Mouse (Mus musculus): ENCODE measurements around the gene Cflar. TPM values are rescaled to one million over a fixed set of nuclear protein-coding genes. Genes with fewer than 3 reads are reported as not detected.
"Not testable (repeated sequence)": the region's sequence is repeated elsewhere in the genome, so short reads cannot be mapped to it uniquely, and the experiment has no call there.

Cflar gene
- polyA plus RNA-seq, 1 experiment from 2014 or later: 16.3 TPM

- not testable (repeated sequence) for H3K4me3 ChIP-seq (replicated peaks); H3K4me2 ChIP-seq; H3K27ac ChIP-seq (replicated peaks); H3K9me3 ChIP-seq (replicated peaks); H3K9ac ChIP-seq; ATAC-seq (ENCODE audit: insufficient read depth); H3K27me3 ChIP-seq; H3K4me1 ChIP-seq (replicated peaks)
- 52% methylated on average over 5 of the region's 5 CpGs for WGBS (ENCODE audit: insufficient replicate concordance)
- H3K36me3 ChIP-seq (replicated peaks): peaks cover 21% of the 10 kb centered on the region
These were observed 50.3 kb downstream of the Cflar start for GRCm38 (mm10) chr1:58761391-58762275.

GRCm38 (mm10) chr1:58762576-58762975 is 51.3 kb downstream of the Cflar start:
- Histone ChIP-seq H3K36me3 (replicated peaks) (peaks cover 18% of the 10 kb centered on the region), H3K4me2 (no peak overlapping the region), H3K27me3 (no peaks in the 10 kb centered on the region), H3K4me3 (replicated peaks) (no peak overlapping the region), H3K27ac (replicated peaks) (no peak overlapping the region), H3K4me1 (replicated peaks) (0 out of 2 replicates have a peak, but pooled peaks cover 4% of the 10 kb centered on the region), H3K9me3 (replicated peaks) (no peaks in the 10 kb centered on the region), H3K9ac (no peak overlapping the region)
- 69% methylated on average over 5 of the region's 5 CpGs for WGBS (ENCODE audit: insufficient replicate concordance)
- no peak for ATAC-seq (ENCODE audit: insufficient read depth)

- not testable (repeated sequence) for H3K9ac ChIP-seq; ATAC-seq (ENCODE audit: insufficient read depth); H3K4me2 ChIP-seq; H3K27me3 ChIP-seq; H3K27ac ChIP-seq (replicated peaks); H3K9me3 ChIP-seq (replicated peaks); H3K36me3 ChIP-seq (replicated peaks); H3K4me1 ChIP-seq (replicated peaks); H3K4me3 ChIP-seq (replicated peaks)
- WGBS (ENCODE audit: insufficient replicate concordance): 72% methylated on average over 4 of the region's 4 CpGs
These were observed 55.1 kb downstream of the Cflar start for GRCm38 (mm10) chr1:58766446-58766845.

- Histone ChIP-seq H3K27me3 (no peaks in the 10 kb centered on the region), H3K4me3 (replicated peaks) (no peak overlapping the region), H3K4me1 (replicated peaks) (0 out of 2 replicates have a peak, but pooled peaks cover 5% of the 10 kb centered on the region), H3K9me3 (replicated peaks) (no peaks in the 10 kb centered on the region), H3K9ac (no peak overlapping the region), H3K27ac (replicated peaks) (no peak overlapping the region), H3K4me2 (no peak overlapping the region), H3K36me3 (replicated peaks) (no peaks in the 10 kb centered on the region)
- ATAC-seq (ENCODE audit: insufficient read depth): no peak
These were observed 57.8 kb downstream of the Cflar start for GRCm38 (mm10) chr1:58769136-58769535.

GRCm38 (mm10) chr1:58769701-58770100 is 58.4 kb downstream of the Cflar start:
- WGBS (ENCODE audit: insufficient replicate concordance): 43% methylated on average over 9 of the region's 9 CpGs
- H3K4me3 ChIP-seq (replicated peaks): no peak overlapping the region
- H3K27ac ChIP-seq (replicated peaks): no peak overlapping the region
- no peak overlapping the region for H3K4me2 ChIP-seq
- no peak overlapping the region for H3K9ac ChIP-seq
- H3K36me3 ChIP-seq (replicated peaks): no peaks in the 10 kb centered on the region
- no peak for ATAC-seq (ENCODE audit: insufficient read depth)
- H3K9me3 ChIP-seq (replicated peaks): no peaks in the 10 kb centered on the region
- H3K27me3 ChIP-seq: no peaks in the 10 kb centered on the region
- H3K4me1 ChIP-seq (replicated peaks): 0 out of 2 replicates have a peak, but pooled peaks cover 5% of the 10 kb centered on the region

- no peak for ATAC-seq (ENCODE audit: insufficient read depth)
- no peak overlapping the region for H3K9ac ChIP-seq
- H3K36me3 ChIP-seq (replicated peaks): no peaks in the 10 kb centered on the region
- no peak overlapping the region for H3K4me2 ChIP-seq
- no peaks in the 10 kb centered on the region for H3K9me3 ChIP-seq (replicated peaks)
- H3K4me3 ChIP-seq (replicated peaks): no peak overlapping the region
- 0 out of 2 replicates have a peak, but pooled peaks cover 5% of the 10 kb centered on the region for H3K4me1 ChIP-seq (replicated peaks)
- no peak overlapping the region for H3K27ac ChIP-seq (replicated peaks)
- 20% methylated on average over 7 of the region's 7 CpGs for WGBS (ENCODE audit: insufficient replicate concordance)
- no peaks in the 10 kb centered on the region for H3K27me3 ChIP-seq
These were observed 58.9 kb downstream of the Cflar start for GRCm38 (mm10) chr1:58770111-58770720.

- no peak overlapping the region for H3K4me3 ChIP-seq (replicated peaks)
- H3K9ac ChIP-seq: no peak overlapping the region
- ATAC-seq (ENCODE audit: insufficient read depth): no peak
- no peaks in the 10 kb centered on the region for H3K9me3 ChIP-seq (replicated peaks)
- no peak overlapping the region for H3K4me2 ChIP-seq
- WGBS (ENCODE audit: insufficient replicate concordance): 74% methylated on average over 3 of the region's 3 CpGs
- H3K4me1 ChIP-seq (replicated peaks): 0 out of 2 replicates have a peak, but pooled peaks cover 5% of the 10 kb centered on the region
- H3K27me3 ChIP-seq: no peaks in the 10 kb centered on the region
- no peak overlapping the region for H3K27ac ChIP-seq (replicated peaks)
- no peaks in the 10 kb centered on the region for H3K36me3 ChIP-seq (replicated peaks)
These were observed 60.8 kb downstream of the Cflar start for GRCm38 (mm10) chr1:58772084-58772483.

- Histone ChIP-seq H3K4me2 (no peak overlapping the region), H3K27me3 (no peaks in the 10 kb centered on the region), H3K36me3 (replicated peaks) (no peaks in the 10 kb centered on the region), H3K4me1 (replicated peaks) (0 out of 2 replicates have a peak, but pooled peaks cover 5% of the 10 kb centered on the region), H3K4me3 (replicated peaks) (no peak overlapping the region), H3K27ac (replicated peaks) (no peak overlapping the region), H3K9me3 (replicated peaks) (no peaks in the 10 kb centered on the region), H3K9ac (no peak overlapping the region)
- no peak for ATAC-seq (ENCODE audit: insufficient read depth)
These were observed 62.0 kb downstream of the Cflar start for GRCm38 (mm10) chr1:58773280-58773679.

- Histone ChIP-seq H3K9ac (no peak overlapping the region), H3K4me1 (replicated peaks) (0 out of 2 replicates have a peak, but pooled peaks cover 5% of the 10 kb centered on the region), H3K4me3 (replicated peaks) (no peak overlapping the region), H3K27ac (replicated peaks) (no peak overlapping the region), H3K36me3 (replicated peaks) (no peaks in the 10 kb centered on the region), H3K4me2 (no peak overlapping the region), H3K9me3 (replicated peaks) (no peaks in the 10 kb centered on the region), H3K27me3 (no peaks in the 10 kb centered on the region)
- WGBS (ENCODE audit: insufficient replicate concordance): 32% methylated on average over 2 of the region's 2 CpGs
- no peak for ATAC-seq (ENCODE audit: insufficient read depth)
These were observed 62.6 kb downstream of the Cflar start for GRCm38 (mm10) chr1:58773905-58774304.

GRCm38 (mm10) chr1:58775361-58775760 is 64.1 kb downstream of the Cflar start:
- no peaks in the 10 kb centered on the region for H3K27me3 ChIP-seq
- H3K9ac ChIP-seq: no peak overlapping the region
- no peaks in the 10 kb centered on the region for H3K36me3 ChIP-seq (replicated peaks)
- 84% methylated on average over 5 of the region's 5 CpGs for WGBS (ENCODE audit: insufficient replicate concordance)
- no peaks in the 10 kb centered on the region for H3K9me3 ChIP-seq (replicated peaks)
- no peak overlapping the region for H3K4me2 ChIP-seq
- no peak overlapping the region for H3K4me3 ChIP-seq (replicated peaks)
- 0 out of 2 replicates have a peak, but pooled peaks cover 5% of the 10 kb centered on the region for H3K4me1 ChIP-seq (replicated peaks)
- H3K27ac ChIP-seq (replicated peaks): no peak overlapping the region
- no peak for ATAC-seq (ENCODE audit: insufficient read depth)

- Histone ChIP-seq H3K9ac (no peak overlapping the region), H3K4me2 (no peak overlapping the region), H3K9me3 (replicated peaks) (no peaks in the 10 kb centered on the region), H3K36me3 (replicated peaks) (no peaks in the 10 kb centered on the region), H3K27ac (replicated peaks) (no peak overlapping the region), H3K27me3 (no peaks in the 10 kb centered on the region), H3K4me3 (replicated peaks) (no peak overlapping the region), H3K4me1 (replicated peaks) (0 out of 2 replicates have a peak, but pooled peaks cover 5% of the 10 kb centered on the region)
- WGBS (ENCODE audit: insufficient replicate concordance): 83% methylated on average over 1 of the region's 1 CpGs
- no peak for ATAC-seq (ENCODE audit: insufficient read depth)
These were observed 66.3 kb downstream of the Cflar start for GRCm38 (mm10) chr1:58777583-58777982.

Data from liver, embryonic 15.5 days (tissue).